Mouse (Mus musculus) forelimb bud, embryonic 11.5 days (tissue): Measurements from ENCODE around the gene Snd1.

Experiments
- DNase-seq: peaks from one replicate; pipeline ENCODE4 v3.0.0-alpha.2; 2012; ENCODE audit warnings: low read depth, low spot score

Snd1 gene

GRCm38 (mm10) chr6:28836600-28836999 lies 361.7 kb downstream of the Snd1 start:
- no peak for DNase-seq

GRCm38 (mm10) chr6:28841569-28841968 lies 366.6 kb downstream of the Snd1 start:
- DNase-seq, result no peak

DNA sequence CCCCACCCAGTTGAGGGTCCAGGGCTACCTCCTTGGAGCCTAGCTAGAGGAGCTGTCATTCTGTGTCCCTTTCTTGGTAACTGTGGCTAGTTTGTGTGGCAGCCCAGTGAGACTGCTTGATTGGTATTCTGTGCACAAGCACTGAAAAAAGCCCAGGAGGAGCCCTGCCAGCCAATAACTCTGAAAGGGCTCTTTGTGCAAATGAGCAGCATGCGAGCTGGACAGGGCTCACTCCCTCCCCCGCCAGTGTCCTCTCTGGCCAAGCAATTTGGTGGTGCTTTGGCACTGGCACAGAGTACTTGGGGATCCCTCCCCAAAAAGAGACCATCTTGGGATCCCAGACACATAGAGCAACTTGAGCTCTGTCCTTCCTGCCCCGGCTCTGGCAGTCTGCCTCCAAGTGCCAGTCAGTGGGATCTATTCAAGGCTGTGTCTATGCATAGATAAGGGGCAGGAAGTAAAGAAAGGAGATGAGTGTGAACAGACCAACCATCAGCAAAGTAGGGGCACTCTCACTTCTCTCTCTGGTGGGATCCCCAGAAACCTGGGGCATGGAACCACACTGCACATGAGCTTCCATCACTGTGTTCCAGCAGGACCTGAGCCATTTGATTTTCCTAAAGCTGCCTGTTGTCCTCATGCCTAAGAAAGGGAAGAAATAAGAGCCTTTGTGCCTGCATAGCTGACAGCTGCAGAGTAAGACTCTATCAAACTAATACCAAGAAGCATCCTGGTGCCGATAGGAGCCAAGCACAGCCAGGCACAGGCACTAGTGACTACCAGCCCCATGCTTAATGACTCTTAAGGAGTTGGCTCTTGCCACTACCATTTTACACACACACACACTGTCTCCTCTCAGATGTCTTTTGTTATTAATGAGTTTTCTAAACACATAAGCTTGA lies 367.7 kb downstream of the Snd1 start:
- DNase-seq, result no peak

DNA sequence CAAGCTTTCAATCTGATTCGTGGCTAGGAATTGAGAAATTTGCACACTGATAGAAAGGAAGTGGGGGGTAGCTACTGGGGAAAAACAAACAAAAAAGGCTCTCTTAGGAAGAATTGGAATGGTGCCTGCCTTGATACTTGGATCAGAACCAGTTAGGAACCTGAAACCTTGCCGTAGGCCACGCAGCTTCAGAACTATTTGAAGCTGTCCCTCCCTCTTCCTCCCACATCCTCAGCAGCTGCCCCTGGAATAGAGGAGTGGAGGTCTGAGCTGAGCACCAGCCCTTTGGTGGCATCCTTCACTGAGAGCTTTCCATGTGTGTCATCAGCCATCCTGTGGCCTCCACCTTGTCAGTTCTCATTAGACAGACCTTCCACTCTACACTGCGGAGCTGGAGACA lies 370.7 kb downstream of the Snd1 start:
- no peak for DNase-seq

DNA sequence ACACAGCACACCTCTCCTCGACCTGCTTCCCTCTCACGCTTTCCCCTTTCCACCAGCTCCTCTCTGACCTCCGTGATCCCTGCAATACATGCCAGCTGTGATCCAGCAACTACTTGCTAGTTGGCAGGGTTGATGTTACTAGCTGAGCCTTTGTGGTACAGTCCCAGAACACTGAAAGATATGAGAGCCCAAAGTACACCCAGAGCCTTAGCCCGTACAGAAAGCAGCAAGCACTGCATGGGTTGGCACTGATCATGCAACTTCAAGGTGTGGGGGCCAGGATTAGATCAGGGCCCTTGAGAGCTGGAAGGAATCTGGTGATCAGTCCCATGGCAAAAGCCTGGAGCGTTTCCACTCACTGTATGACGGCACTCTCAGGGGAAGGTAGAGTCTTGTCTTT lies 372.7 kb downstream of the Snd1 start:
- no peak for DNase-seq

GRCm38 (mm10) chr6:28848285-28848794 lies 373.4 kb downstream of the Snd1 start:
- DNase-seq, result no peak

- no peak for DNase-seq
Observed at GRCm38 (mm10) chr6:28848891-28849290, 374.0 kb downstream of the Snd1 start.

GRCm38 (mm10) chr6:28849317-28849716 lies 374.4 kb downstream of the Snd1 start:
- DNase-seq, result no peak

DNA sequence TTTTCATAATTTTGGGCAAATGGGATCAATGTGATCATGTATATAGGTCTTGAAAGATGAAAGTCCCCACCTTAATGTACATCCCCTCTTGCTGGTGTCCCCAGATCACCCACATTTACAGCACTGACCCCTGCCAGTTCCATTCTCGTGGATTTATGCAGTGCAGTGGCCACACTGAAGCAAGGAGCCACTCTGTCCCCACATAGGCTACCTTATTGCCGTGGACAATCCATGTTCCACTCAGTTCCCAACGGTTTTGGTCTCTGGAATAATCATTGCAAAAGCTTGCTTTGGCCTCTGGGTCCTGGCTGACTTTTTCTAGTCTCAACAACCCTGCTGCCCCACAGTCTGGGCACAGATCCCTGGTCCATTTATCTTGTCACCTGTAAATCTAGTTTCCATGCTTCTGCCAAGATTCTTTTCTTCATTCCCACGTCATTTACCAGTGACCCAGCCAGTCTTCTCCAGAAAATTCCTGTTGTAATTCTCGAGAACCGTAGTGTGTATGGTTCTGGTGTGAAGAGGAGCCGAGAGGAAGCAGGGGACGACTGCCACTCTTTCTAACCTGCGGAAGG lies 375.5 kb downstream of the Snd1 start:
- DNase-seq, result no peak

- DNase-seq, result no peak
Observed at GRCm38 (mm10) chr6:28852342-28852741, 377.4 kb downstream of the Snd1 start.

- DNase-seq, result no peak
Observed at GRCm38 (mm10) chr6:28853164-28853563, 378.2 kb downstream of the Snd1 start.

DNA sequence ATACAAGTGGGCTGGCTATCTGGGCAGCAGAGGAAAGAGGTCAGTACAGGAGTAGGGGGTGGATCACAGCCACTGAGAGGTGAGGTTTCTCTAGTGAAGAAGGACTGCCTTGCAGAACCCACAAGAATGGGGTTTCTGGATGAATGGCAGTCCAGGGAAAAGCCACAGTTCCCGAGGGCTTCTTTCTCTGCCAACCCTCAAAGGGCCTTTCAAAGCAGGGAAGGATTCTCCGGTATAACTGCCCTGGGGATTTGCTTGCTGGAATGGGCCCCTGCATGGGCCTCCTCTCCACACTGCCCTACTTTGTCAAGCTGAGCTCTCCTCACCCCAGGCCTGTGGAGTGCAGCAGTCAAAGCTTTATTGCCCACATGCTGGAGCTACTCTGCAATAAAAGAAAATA lies 378.7 kb downstream of the Snd1 start:
- no peak for DNase-seq

DNA sequence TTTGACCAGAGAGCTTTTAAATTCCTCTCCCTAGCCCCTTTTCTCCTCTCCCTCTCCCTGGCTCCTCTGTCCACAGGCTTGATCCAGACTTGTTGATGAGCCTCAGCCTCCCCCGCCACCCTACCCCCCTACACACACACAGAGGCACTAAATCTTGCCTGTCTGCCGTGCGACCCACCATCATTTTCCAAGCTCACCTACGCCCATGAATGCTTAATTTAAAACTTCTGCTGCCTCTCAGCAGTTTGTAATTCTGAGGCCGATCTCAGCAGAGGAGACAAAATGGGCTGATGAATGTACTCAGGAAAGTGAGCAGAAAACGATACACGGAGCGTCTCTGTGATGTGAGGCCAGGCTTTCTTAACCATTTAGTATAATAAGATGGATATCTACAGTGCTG lies 379.7 kb downstream of the Snd1 start:
- no peak for DNase-seq

- no peak for DNase-seq
Observed at GRCm38 (mm10) chr6:28855442-28855841, 380.5 kb downstream of the Snd1 start.

DNA sequence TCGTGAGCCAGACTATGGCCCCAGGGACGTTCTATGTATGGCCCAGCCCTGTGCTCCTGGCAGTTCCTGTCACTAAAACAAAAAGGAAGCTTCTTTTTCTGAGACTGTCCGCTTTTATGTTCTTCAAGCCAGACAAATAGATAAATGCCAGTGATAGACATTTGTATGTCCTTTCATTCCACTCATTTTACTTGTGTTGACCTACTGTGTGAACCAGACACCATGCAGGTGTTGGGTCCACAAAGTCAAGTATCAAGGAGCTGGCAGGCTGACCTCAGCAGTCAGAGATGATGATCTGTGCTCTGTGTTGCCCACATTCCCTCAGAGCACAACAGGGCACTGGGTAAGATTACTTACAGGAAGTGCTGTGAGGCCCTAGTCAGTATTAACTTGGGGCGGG lies 381.9 kb downstream of the Snd1 start:
- no peak for DNase-seq

GRCm38 (mm10) chr6:28857198-28858180 lies 382.6 kb downstream of the Snd1 start:
- no peak for DNase-seq

DNA sequence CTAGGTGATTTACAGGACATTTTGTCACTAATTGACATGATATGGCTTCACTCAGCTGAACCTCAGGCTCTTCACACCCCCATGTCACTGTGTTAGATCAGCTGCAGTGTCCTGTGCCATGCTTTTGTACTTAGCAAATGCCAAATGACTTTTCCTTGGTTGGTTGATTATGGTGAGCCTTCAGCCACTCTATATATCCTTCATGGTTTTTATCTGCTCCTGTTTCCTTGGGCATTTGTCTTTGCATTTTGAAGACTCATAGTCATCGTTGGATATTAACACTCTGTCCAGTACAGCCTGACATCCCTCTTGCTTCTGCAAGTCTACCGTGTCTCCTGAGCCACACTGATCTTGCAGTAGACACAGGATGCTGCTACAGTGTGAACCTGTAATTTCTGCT lies 384.2 kb downstream of the Snd1 start:
- DNase-seq, result no peak

DNA sequence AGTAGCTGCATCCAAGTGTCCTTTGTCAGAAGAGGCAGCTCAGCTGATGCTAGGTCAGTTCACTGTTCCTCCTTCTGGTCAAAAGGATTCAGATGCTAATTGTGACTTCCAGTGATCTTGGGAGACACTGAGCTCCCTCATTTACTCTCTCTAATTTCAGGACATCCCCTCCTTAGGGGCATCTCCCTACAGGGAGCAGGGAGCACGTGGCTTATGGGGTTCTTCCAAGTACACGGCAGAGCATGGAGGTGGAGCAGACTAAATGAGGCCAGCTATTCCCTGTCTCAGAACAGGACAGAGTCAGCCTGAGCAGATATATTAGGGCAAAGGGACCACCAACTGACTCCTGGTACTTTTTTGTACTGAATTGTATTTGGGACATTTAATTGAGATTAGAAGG lies 385.5 kb downstream of the Snd1 start:
- DNase-seq, result no peak

DNA sequence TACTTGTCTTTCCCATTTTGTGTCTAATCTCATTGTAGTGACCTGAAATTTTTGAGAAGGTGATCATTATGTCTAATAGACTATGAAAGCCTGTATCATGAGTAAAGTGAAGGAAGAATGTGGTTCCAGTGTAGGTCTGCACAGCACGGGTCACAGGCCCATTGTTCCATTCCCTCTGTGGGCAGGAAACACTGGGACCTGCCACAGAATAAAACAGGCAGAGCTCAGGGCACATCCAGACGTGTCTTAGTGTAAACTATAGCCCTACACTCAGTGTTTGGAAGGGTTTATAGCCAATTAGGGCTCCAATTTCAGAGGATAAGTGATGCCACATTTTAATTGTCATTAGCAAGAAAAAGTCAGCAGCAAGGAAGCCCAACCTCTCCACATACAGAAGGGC lies 386.0 kb downstream of the Snd1 start:
- peak; percentile 35 for DNase-seq

GRCm38 (mm10) chr6:28862304-28862703 lies 387.4 kb downstream of the Snd1 start:
- no peak for DNase-seq

DNA sequence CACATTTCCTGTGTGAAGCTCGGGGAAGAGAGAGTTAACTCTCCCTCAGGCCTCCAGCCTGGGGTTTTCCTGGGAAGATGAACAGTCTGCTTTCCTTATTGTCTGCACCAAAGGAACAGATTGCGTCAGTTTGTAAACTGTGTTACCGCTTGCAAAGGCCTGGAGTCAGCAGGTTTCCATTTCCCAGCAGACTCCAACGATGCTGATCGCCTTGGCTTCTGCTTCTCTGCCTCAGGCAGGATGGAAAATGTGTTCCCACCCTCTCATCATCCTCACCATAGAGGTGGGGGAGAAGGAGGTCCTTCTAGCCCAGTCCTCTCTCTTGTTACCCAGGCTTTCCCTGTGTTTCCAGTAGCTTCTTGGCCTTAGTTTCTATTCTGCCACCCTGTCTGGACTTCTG lies 389.7 kb downstream of the Snd1 start:
- DNase-seq, result no peak

GRCm38 (mm10) chr6:28865112-28865511 lies 390.2 kb downstream of the Snd1 start:
- DNase-seq, result no peak
